Mouse (Mus musculus) forebrain, embryonic 13.5 days (tissue): ENCODE measurements around the gene Crygd. TPM values are rescaled to one million over a fixed set of nuclear protein-coding genes. Genes with fewer than 3 reads are reported as not detected.

Experiments
- ATAC-seq: fragments of 200-750 bp; cut with Nextera tagmentation; 2 replicates; pipeline ENCODE4 v1.8.0; 2017
- H3K27ac ChIP-seq: fragments of 300-500 bp; sonication (generic); 2 replicates; pipeline ENCODE4 v1.5.1; 2015; ENCODE audit warnings: inconsistent platforms, mild to moderate bottlenecking, moderate library complexity
- H3K27me3 ChIP-seq: fragments of 300-500 bp; sonication (generic); 2 replicates; pipeline ENCODE4 v1.6.1; 2015; ENCODE audit warnings: mild to moderate bottlenecking, inconsistent platforms
- H3K36me3 ChIP-seq: fragments of 300-500 bp; sonication (generic); 2 replicates; pipeline ENCODE4 v1.6.1; 2015; ENCODE audit warnings: mild to moderate bottlenecking, inconsistent platforms; ENCODE audit not compliant: poor library complexity, severe bottlenecking
- H3K4me1 ChIP-seq: fragments of 300-500 bp; sonication (generic); 2 replicates; pipeline ENCODE4 v1.6.1; 2015; ENCODE audit warnings: inconsistent platforms
- H3K4me2 ChIP-seq: fragments of 300-500 bp; sonication (generic); 2 replicates; pipeline ENCODE4 v1.6.1; 2015; ENCODE audit warnings: inconsistent platforms, mild to moderate bottlenecking, moderate library complexity
- H3K4me3 ChIP-seq: fragments of 300-500 bp; sonication (generic); 2 replicates; pipeline ENCODE4 v1.5.1; 2015; ENCODE audit warnings: mild to moderate bottlenecking, inconsistent platforms
- H3K9ac ChIP-seq: fragments of 300-500 bp; sonication (generic); 2 replicates; pipeline ENCODE4 v1.6.1; 2015; ENCODE audit warnings: mild to moderate bottlenecking, inconsistent platforms
- H3K9me3 ChIP-seq: fragments of 300-500 bp; sonication (generic); replicated peaks from 2 replicates; pipeline ENCODE4 v1.6.1; 2016; ENCODE audit warnings: inconsistent platforms
- WGBS: fragments of 180-500 bp; shearing (Covaris S2); methylation state at CpG from one replicate; pipeline ENCODE4 v1.1.7; 2015; 5-methylcytosine and 5-hydroxymethylcytosine counted together
- polyA plus RNA-seq: library from polyadenylated mRNA; unstranded; fragments of >200 nt; fragmentation: Nextera tagmentation; extraction: Ambion mirVana; gene quantifications from 2 replicates; pipeline ENCODE4 v1.2.1, GENCODE M21; 2015

Crygd gene
- polyA plus RNA-seq, 1 experiment from 2014 or later: not detected

GRCm38 (mm10) chr1:65039679-65040078 is 23.6 kb downstream of the Crygd start:
- no peaks in the 10 kb centered on the region for H3K36me3 ChIP-seq
- no peak overlapping the region for H3K9ac ChIP-seq
- no peak overlapping the region for H3K4me2 ChIP-seq
- ATAC-seq: no peak
- 75% methylated on average over 3 of the region's 3 CpGs for WGBS
- no peaks in the 10 kb centered on the region for H3K9me3 ChIP-seq
- H3K4me1 ChIP-seq: no peaks in the 10 kb centered on the region
- H3K27me3 ChIP-seq: no peaks in the 10 kb centered on the region
- H3K27ac ChIP-seq: no peak overlapping the region
- H3K4me3 ChIP-seq: no peak overlapping the region

GRCm38 (mm10) chr1:65037542-65037941 is 25.7 kb downstream of the Crygd start:
- Histone ChIP-seq H3K27me3 (no peaks in the 10 kb centered on the region), H3K4me2 (no peak overlapping the region), H3K9ac (no peak overlapping the region), H3K4me3 (no peak overlapping the region), H3K9me3 (no peaks in the 10 kb centered on the region), H3K36me3 (no peaks in the 10 kb centered on the region), H3K4me1 (no peaks in the 10 kb centered on the region), H3K27ac (no peak overlapping the region)
- no peak for ATAC-seq
- 86% methylated on average over 2 of the region's 2 CpGs for WGBS

- H3K9me3 ChIP-seq: no peaks in the 10 kb centered on the region
- no peak overlapping the region for H3K4me3 ChIP-seq
- no peaks in the 10 kb centered on the region for H3K36me3 ChIP-seq
- no peak for ATAC-seq
- no peaks in the 10 kb centered on the region for H3K4me1 ChIP-seq
- 22% methylated on average over 3 of the region's 3 CpGs for WGBS
- no peaks in the 10 kb centered on the region for H3K27me3 ChIP-seq
- no peak overlapping the region for H3K4me2 ChIP-seq
- no peak overlapping the region for H3K27ac ChIP-seq
- H3K9ac ChIP-seq: no peak overlapping the region
Measured at GRCm38 (mm10) chr1:65035513-65035912, 27.7 kb downstream of the Crygd start.

DNA sequence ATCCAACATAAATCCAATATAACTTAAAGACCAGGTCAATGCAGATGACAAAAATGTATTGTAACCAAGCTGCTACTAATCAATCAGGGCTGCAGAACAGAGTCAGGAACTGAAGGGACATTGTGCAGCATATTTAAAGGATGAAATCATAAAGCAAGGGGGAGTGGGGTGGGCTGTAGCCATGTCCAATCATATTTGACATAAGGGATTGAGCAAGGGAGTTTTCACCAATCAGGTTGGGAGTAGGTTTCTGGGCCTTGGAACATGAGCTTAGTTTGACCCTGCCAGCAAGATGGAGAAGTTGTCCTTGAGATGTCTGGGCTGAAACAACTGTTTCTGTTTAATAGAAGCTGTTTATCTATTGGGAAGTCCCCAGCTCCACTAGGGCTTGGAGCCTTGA is 30.6 kb downstream of the Crygd start, which contains the start of gene Akr1cl:
TSS of gene Akr1cl (minus strand) at position 119 of the 400 bp plus-strand sequence.
- H3K9ac ChIP-seq: no peak within 1 kb of the TSS
- H3K36me3 ChIP-seq: no peaks in the 10 kb centered on the region
- no peak within 1 kb of the TSS for H3K4me2 ChIP-seq
- no peaks in the 10 kb centered on the region for H3K9me3 ChIP-seq
- no peak within 1 kb of the TSS for H3K27ac ChIP-seq
- no peak for ATAC-seq
- no peaks in the 10 kb centered on the region for H3K4me1 ChIP-seq
- no peaks in the 10 kb centered on the region for H3K27me3 ChIP-seq
- no peak within 1 kb of the TSS for H3K4me3 ChIP-seq

GRCm38 (mm10) chr1:65028206-65028605 is 35.0 kb downstream of the Crygd start:
- WGBS: 71% methylated on average over 9 of the region's 9 CpGs
- ATAC-seq: no peak

DNA sequence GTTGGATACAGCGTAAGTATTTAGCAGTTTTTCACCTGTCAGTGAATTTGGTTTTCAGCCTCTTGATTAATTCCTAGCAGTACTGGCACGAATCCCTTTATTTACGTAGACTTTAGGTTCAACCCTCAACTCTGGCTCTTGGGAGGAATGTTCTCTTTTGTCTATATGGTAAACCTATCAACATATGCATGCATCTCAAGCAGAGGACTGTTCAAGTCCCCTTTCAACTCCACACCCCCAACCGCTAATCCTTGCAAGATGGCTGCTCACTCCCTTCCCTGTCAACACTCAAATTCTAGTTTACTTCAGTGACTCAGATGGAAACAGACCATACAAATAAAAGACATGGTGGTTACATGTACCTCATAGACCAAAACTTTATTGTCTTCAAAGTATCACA is 50.5 kb downstream of the Crygd start:
- Histone ChIP-seq H3K27ac (no peak overlapping the region), H3K9me3 (no peaks in the 10 kb centered on the region), H3K4me1 (no peaks in the 10 kb centered on the region), H3K27me3 (no peaks in the 10 kb centered on the region), H3K4me2 (no peak overlapping the region), H3K9ac (no peak overlapping the region), H3K4me3 (no peak overlapping the region), H3K36me3 (no peaks in the 10 kb centered on the region)
- WGBS: 79% methylated on average over 4 of the region's 4 CpGs
- ATAC-seq: no peak

More at GRCm38 (mm10) chr1:65028206-65028605, 35.0 kb downstream of the Crygd start:
- Histone ChIP-seq H3K27me3 (no peaks in the 10 kb centered on the region), H3K4me3 (no peak overlapping the region), H3K9ac (no peak overlapping the region), H3K36me3 (no peaks in the 10 kb centered on the region), H3K4me2 (no peak overlapping the region), H3K9me3 (no peaks in the 10 kb centered on the region), H3K4me1 (no peaks in the 10 kb centered on the region), H3K27ac (no peak overlapping the region)

Other genes with a start within 250 kb of the Crygd start
- 7.5 and 9.4 TPM in 2 replicates for gene Plekhm3, start 106.6 kb downstream of the Crygd start, polyA plus RNA-seq
- gene Akr1cl, start 30.7 kb downstream of the Crygd start, polyA plus RNA-seq: 0.10 TPM in 1 of 2 replicates, not detected in the other
- 0.38 TPM in 1 of 2 replicates, not detected in the other for gene Cryge, start 12.3 kb downstream of the Crygd start, polyA plus RNA-seq
- gene Crygc, start 10.2 kb upstream of the Crygd start, polyA plus RNA-seq: not detected in 2 replicates
- not detected in 2 replicates for gene Crygb, start 18.8 kb upstream of the Crygd start, polyA plus RNA-seq
- gene Cryga, start 39.9 kb upstream of the Crygd start, polyA plus RNA-seq: not detected in 2 replicates
- not detected in 2 replicates for gene Gm28845, start 56.1 kb upstream of the Crygd start, polyA plus RNA-seq
- gene D630023F18Rik, start 59.8 kb upstream of the Crygd start, polyA plus RNA-seq: 0.09 and 0.50 TPM in 2 replicates
- gene Idh1, start 123.0 kb upstream of the Crygd start, polyA plus RNA-seq: 399 and 431 TPM in 2 replicates
- 13.5 and 15.7 TPM in 2 replicates for gene Pikfyve, start 123.2 kb upstream of the Crygd start, polyA plus RNA-seq
- gene Pth2r, start 218.6 kb upstream of the Crygd start, polyA plus RNA-seq: 0.54 and 1.1 TPM in 2 replicates